Mouse (Mus musculus) lung, adult 18-20 months (tissue): ENCODE data around the gene C7.
"Not testable (repeated sequence)": the region's sequence is repeated elsewhere in the genome, so short reads cannot be mapped to it uniquely, and the experiment has no call there.

ENCODE experiments used
- DNase-seq, 2 experiments: peaks; one replicate each; pipeline ENCODE4 v3.0.0; 2022; ENCODE audit warnings: mixed read lengths in 2 of 2

The C7 gene

DNA sequence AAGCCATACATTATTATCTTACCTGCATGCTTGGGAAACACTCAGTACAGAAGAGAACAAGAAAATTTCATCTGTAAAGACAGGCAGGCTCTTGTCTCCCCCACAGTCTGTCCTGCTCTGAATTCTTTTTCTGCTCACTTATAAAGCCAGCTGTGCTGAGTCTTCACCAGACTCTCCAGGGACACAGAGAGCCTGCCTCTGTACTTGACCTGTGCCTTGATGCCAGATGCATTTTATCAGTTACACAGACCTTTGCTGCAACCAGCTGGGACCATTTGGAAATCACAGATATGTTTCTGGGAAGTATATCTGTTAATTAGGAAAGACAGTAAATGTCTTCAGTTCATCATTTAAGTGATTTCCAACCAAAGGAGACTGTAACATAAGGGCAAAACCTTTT lies at the start of gene C7:
Gene C7, minus strand, starts transcription at position 106 of the 400 bp plus-strand sequence.
- DNase-seq: peak; percentile 18 to 38

DNA sequence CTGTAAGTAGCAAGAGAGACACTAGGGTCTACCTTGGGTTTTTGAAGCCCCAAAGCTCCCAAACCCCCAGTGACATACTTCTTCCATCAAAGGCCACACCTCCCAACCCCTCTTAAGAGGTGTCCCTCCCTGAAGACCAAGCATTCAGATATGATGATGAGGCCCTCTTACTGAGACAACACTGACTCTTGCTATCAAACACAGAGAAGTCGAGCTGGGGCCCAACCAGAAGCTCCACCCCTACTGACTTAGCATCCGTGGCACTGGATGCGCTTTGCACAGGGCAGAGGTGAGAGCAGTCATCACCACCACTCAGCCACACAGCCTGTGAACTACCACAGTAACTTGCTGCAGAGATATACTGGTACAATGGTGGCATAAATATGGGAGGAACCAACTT lies 49.1 kb upstream of the C7 start:
- no peak for DNase-seq

- no peak for DNase-seq
Observed at GRCm38 (mm10) chr15:5108655-5109040, 45.1 kb upstream of the C7 start.

DNA sequence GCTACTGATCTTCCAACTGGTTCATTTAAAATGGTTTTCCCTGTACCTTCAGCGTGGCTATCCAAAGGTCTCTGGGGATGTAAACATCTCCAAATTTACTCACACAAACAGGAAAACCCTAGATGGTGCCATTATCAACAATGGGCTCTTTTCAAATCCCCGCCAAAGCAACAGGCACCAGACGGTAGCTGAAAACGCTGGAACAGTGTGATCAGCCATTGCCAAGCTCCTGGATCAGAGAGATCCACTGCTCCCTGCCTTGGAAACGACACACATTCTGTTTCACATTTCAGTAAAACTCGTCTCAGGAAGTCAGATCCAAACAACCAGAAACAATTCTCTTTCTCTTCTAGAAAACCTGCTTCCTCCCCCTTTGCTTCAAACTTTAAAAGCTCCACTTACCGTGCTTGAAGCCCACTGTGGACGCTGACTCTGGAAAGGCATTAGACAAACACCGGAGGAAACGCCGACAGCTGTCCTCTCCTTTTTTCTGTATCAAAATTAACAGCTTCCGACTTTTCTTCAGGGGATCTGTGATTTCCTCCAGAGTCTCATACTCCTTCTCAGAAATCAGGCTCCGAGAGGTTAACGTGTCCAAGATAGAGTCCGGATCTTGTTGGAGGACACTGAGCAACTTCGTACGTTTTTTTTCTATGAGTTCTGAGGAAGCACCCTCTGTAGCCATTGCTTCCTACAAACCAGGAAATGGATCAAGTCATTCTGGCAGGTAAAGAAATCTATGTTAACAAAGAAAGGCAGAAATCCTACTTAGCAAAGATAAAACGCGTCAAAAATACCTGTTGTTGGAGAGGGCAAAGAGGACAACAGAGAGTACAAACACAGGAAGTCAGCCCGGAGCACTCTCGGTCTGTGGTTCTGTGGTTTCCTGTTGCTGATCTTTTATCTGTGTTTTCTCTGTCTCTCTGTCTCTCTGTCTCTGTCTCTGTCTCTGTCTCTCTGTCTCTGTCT lies 44.4 kb upstream of the C7 start, which contains the start of gene Card6:
Gene Card6, minus strand, starts transcription at position 854 of the 969 bp plus-strand sequence.
- peak; percentile 24 for DNase-seq

DNA sequence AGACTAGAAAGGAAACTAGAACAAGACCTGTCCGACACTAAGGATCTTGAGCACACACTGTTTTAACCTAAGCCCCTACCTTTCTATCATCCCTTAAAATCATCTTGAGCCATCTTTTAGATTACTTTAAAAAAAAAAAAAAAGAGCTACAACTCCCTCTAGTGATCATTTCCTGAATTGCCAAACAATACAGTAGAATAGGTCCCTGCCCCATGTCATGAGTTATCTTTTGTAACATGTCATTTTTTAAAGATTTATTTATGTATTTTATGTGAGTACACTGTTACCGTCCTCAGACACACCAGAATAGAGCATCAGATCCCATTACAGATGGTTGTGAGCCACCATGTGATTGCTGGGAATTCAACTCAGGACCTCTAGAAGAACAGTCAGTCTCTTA lies 42.8 kb upstream of the C7 start:
- no peak for DNase-seq

GRCm38 (mm10) chr15:5105891-5106290 lies 42.4 kb upstream of the C7 start:
- no peak for DNase-seq

DNA sequence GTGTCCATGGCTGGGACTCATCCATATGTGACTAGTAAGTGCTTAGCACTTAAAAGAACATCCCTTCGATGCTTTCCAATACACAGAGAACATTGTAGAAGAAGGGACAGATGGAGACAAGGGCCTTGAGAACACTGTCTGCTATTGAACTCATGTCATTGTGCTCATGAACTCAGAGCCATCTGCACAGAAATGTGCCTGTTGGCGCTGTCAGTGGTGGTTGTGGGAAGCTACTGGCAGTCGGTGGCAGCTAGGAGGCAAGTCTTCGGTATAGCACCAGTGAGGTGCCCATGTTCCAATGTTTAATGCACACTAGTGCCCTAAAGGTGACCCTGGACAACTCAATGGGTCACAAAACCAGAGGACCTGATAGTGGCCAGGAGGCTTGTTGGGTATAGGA lies 38.8 kb upstream of the C7 start:
- DNase-seq: no peak

- no peak for DNase-seq
Observed at GRCm38 (mm10) chr15:5097376-5097775, 33.8 kb upstream of the C7 start.

DNA sequence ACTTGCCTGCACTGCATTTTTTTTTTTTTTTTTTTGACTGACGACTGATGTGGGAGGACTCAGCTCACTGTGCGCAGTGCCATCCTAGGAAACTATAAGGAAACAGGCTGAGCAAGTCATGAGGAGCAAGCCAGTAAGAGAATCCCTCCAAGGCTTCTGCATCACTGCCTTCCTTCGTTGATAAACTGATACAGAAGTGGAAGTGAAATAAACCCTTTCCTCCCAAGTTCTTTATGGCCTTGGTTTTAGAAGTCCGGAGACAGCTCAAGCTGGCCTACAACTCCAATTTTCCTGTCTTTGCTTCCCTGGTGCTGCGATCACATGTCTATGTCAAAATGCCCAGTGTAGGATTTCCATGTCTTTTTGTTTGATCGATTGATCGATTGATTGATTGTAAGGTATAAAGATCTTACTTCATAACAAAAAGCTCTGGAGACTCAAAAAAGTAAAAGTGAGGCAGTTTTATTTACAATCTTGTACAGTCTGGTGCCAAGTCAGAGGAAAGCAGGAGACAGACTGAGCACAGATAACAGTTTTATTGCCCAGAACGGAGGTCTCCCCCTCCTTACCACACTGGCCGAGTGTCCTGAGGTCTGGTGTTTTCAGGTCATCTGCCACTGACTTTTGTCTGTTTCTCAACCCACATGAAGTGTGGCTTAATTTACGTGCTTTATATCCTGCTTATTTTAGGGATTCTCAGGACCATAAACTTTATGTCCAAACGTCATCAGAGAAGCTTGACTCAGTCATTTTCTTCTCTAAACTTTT lies 32.2 kb upstream of the C7 start:
- no peak for DNase-seq

DNA sequence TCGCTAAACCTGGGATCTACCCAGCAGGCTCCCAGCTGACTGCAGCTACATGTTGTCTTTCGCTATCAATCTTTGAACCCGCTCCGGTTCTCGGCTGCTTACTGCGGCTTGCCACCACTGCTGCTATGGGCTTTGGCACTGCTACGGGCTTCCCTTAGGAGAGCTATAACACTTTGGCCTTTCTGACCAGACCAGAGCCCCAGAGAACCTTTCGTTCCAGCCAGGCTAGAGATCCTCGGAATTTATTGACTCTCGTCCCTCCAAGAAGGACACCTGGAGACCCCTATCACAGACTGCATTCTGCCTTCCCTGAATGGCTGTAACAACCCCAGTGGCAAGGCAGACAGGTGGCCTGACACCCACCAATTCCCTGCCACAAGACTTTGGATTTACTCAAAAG lies 26.6 kb upstream of the C7 start:
- DNase-seq: no peak

DNA sequence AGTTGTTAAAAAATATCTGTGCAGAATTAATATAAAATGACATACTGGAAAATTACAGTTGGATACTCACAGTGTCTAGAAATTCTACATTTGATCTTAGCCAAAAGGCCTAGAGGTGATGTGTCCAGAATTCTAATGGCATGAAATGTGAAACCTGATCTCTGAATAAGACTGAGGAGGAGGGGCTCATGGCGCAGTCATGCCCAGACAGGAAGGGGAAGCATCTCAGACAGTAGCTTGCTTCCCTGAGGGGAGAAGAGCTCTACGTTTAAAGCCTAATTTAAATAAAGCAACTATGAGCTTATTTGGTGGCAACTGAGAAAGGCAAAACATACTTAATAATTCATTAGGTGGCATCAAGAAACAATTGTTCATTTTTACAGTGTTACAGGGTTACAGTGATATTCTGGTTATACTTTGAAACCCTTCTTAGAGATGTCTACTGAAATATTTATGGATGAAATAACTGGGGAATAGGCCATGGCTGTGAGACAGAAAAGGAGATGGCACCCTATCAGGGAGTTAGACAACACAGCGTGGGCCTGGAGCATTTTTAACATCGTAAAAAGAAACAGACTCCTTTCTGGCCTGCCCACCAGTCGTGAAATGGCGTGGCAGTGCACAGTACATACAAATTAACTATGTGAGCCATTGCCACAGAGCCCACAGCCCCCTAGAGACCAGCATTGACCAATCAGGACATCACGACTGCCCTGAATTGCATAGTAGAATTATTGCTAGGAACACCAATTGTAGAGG lies 25.5 kb upstream of the C7 start:
- no peak for DNase-seq

GRCm38 (mm10) chr15:5086162-5086561 lies 22.6 kb upstream of the C7 start:
- no peak for DNase-seq

DNA sequence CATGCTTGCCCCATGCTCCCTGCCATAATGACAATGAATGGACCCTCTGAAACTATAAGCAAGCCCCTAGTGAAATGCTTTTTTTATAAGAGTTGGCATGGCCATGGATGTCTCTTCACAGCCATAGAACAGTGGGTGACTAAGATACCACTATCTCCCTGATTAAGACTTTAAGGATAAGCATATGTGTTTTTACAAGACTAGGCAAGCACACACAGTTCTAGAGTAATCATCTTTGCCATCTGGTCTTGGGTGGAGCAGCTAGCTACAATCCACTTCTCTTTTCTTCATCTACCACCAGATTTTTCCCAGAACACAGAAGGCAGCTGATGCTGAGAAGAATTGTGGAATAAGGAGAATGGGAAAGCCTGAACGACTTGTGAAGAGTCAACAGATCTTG lies 17.7 kb upstream of the C7 start:
- DNase-seq: no peak

DNA sequence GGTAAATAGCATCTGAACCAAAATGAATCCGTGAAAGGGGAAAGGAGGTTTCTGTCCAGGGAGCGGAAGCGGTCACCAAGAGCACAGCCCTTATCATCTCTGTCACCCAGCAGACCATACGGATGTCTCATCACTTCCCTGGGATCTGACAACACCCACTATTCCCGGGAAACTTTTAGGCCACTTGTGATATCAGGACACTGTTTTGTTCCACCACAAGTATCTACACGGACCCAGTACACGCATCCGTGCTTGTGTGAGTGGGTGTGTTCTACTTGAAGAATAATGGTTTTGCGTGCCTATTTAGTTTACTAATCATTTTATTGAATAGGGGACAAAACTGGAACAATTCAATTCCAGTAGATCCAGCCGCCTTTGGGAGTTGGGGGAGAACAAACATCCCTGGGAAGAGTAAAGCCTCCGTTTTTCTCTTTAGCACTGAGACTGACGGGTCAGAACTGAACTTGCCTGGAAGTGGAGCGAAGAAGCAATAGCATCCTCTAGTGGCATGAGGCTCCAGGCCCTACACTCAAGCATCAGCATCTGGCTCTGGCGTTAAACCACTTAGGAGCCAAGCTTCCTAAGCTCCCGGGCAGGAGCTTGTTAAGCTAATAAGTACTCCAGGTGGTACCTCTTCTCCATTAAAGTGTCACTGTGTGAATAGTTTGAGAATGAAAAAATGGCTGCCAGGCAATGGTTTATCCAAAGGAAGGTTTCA lies 5.4 kb upstream of the C7 start:
- DNase-seq: peak; percentile 13 to 39

DNA sequence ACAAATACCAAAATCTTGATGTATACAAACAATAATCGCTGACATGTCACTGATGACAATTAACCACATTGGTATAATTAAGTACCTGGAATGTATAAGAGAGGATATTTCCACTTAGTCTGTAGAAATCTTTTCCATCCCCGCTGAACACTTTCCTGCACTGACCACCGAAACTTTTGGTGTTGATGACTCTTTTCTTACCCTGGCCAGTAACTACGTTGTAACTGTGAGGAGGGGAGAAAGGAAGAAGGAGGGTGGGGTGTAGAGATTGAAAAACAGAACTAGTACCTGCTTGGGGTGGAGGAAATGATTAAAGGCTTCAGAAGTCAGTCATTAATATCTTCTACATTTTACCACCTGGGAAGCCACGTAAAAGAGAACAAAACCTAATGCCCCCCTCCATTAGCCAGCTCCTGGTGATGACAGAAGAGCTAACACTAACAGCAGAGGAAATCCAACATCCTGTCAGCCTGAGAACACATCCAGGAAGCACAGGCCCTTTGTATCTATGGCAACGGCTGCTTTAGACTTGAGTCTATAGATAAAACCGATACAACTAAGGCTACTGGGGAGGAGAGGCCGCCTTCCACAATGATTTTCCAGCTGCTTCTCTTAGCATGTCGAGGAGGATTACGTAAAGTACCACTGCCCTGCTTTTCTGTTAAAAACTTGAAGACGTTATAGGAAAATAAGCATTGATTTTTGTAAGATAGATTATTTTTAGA lies 17.8 kb downstream of the C7 start:
- DNase-seq: no peak

- no peak for DNase-seq
Observed at GRCm38 (mm10) chr15:5029256-5029655, 34.3 kb downstream of the C7 start.

DNA sequence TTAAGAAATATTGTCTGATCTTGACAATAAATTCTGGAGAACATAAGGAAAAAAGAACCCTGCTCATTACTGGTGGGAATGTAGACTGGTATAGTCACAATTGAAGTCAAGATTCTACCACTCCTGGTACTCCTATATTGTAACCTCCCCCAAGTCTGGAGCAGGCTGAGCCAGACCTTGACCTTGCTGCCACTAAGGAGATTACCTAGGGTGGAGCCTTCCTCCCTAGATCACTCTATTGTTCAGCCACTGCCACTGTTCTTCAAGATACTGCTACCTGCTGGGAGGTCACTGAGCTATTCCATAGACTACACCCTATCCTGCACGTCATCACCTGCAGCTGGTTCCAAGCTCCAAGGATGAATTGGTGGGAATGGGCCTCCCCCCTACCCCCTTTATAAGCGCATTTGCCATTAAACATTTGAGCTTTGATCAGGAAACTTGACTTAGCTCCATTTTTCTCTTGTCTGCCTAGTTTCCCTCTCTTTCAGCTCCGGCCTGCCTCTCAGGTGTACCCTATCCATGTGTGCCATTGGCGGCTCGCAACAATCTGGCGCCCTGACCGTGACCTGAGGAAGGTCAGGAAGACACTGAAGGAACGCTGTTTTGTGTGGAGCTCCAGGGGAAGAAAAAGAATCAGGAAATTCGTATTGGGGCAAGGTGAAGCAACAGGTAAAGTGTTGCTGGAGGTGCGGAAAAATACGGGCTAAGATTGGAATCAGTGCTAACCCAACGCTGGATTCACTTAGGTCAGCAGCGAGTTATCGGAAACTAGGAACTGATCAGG lies 39.9 kb downstream of the C7 start:
- not testable (repeated sequence) for DNase-seq

DNA sequence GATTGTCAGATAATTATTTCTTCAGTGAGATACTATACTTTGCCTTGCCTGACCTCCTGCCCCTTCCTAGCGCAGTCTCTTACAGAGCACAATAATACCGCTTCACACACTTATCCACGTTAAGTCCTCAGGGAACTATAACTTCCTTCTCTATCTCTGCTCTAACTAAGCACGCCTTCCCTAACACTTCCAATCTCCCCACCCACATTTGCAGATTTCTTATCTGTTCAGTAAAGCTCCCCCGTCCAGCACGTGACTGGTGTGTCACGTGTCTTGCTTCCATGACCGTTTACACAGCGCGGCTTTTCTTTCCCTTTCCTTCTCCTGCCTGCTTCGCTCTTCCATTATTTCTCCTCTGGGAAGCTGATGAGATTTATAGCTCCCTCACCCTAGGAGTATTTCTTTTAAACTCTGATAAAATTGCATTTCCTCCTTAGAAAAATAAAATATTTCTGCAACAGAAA lies 53.9 kb downstream of the C7 start:
- no peak for DNase-seq

GRCm38 (mm10) chr15:5003503-5004196 lies 59.9 kb downstream of the C7 start:
- DNase-seq: no peak

- DNase-seq: no peak
Observed at GRCm38 (mm10) chr15:5002903-5003302, 60.6 kb downstream of the C7 start.
